Mouse (Mus musculus) left cerebral cortex, postnatal 4 days (tissue): ENCODE measurements around the gene Far2. TPM values are rescaled to one million over a fixed set of nuclear protein-coding genes. Genes with fewer than 3 reads are reported as not detected.

ENCODE experiments used
- DNase-seq: peaks from one replicate; pipeline ENCODE4 v3.0.0-alpha.2; 2022
- intact Hi-C: fragments of 180-260 bp; cut with DNase I; formaldehyde crosslinking; loops from one replicate; pipeline ENCODE4 v1.15.1; 2025
- total RNA-seq, 2 experiments: library from RNA; stranded (reverse); gene quantifications; 2 replicates each; pipeline ENCODE4 v1.2.3; 2021

Far2 gene
- total RNA-seq: 10 to 100 TPM; 39.6 to 42.5 TPM

DNA sequence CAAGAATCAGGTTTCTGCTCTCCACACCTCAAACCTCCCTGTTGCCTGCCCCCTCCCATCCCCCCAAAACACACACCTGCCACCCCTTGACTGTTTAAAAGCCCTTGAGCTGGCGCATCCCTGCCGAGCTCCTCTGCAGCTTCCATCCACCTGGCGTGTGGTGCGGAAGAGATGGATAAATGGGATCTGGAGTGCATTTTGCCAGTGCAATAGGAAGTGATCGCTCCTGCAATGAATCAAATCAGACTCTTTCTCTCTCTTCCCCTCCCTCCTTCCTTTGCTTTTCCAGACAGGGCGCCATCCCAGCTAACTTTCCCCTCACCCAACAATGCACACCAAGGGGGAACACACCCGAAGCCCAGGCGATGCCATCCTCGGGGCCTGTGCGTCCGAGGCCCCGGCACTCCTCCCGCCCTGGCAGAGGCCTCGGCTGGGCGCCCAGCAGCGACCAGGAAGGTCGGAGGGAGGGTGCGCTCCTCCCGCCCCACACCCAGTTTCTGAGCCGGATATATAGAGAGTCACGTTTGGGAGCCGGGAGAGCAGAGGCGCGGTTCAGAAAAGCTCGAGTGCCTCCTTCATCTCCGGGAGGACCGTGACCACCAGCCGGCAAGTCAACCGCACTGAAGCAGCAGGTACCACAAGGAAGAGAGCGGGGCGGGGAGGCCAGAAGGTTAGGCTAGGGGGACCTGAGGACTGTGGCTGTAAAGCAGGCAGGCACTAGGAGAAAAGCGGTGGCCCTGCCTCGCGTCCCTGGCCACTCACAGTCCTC is at the start of gene Far2:
Gene Far2 (plus strand): TSS at position 379 of the 769 bp plus-strand sequence.
- peak; percentile 19 for DNase-seq
- intact Hi-C loops: no loop called here

DNA sequence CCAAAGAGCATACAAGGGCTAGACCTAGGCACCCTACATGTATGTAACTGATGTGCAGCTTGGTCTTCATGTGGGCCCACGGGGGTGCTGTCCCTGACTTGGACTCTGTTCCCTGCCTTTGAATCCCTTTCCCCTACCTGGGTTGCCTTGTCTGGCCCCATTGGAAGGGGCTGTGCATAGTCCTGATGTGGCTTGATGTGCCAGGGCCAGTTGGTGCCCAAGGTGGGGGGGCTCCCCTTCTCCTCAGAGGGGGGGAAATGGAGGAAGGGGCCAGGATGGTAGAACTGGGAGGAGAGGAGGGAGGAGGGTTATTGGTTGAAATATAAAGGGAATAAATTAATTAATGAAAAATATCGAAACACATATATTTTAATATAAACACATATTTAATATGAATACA is 46.6 kb upstream of the Far2 start:
- DNase-seq: no peak
- intact Hi-C loops: no loop called here

DNA sequence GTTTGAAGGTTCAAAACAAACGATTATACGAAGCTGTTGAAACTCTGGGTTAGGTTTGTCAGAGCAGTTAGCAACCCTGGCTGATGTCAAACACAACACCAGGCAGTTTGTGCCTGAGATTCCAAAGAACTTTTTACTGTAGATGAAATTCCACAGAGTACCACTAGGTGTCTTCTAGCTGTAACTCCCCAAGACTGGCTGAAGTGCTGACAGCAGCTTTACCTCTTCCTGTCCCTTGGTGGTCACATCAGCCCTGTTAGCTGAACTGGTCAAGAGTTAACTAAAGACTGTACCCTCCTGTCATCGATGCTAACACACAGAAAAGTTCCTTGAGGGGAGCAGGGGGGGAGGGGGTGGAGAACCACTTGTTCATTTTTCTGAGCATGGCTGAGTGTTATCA is 46.0 kb upstream of the Far2 start:
- DNase-seq: no peak
- intact Hi-C loops: no loop called here

DNA sequence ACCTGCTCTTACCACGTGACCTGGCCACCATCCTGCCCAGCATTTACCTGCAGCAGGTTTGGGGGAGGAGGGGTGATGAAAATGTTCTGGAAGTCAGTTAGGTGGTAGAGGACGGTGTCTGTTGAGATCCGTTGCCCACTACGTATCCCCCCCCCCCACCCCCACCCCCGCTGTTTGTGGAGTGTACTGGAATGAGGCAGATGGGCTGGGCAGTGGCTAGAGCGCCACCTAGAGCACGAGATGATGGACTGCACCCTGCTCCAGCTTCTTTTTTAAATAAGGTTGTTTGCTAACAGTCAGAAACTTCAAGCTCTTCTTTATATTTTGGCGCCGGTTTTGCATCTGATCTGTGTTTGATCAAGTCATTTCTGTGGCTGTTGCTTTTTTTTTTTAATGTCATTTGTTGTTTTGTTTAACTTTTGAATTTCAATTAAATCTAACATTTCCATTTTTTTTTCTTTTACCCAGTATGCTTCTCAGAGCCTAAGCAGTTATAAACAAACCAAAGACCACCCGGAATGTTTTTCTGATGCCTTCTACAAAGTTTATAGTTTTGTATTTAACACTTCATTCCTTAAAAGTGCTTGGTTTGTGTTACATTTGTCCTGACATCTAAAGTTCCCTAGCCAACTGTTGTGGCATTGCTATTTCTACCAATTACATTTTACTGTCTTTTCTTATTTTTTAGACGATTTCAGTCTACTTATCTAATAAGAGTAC is 40.8 kb upstream of the Far2 start:
- intact Hi-C loops: no loop called here
- no peak for DNase-seq

DNA sequence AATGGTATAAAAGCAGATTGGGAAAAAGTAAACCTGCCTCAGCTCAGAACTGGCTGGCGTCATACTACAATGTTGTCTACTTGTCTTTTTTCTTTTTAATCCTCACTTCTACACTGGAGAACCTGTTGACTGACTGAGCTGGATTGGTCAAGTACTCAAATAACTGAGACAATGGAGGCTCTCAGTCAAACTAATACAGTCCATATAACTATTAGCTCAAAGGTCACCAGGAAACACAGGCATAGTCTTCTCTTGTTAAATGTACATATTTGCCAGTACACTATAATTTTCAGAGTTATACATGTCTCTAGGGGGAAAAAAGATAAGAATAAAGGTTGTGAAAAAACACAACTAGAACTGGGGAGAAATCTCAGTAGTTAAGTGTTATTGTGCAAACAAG is 6.3 kb upstream of the Far2 start:
- intact Hi-C loops: no loop called here
- no peak for DNase-seq

DNA sequence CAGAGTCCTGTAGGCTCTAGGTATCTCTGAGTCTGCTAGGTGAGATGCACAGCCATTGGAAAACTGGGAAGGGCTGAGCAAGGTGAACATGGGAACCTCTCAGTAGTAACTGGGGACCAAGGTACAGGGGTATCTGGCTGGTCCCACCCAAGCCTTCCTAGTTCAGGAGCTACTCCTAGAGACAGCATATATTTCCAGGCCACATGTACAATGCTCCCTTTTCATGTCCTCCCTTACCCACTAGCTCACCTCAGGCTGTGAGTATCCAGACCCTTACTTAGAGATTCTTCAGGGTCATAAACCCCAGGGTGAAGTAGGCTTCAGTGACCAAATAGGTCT is 560 bp downstream of the Far2 start:
- DNase-seq: no peak
- intact Hi-C loops: no loop called here

DNA sequence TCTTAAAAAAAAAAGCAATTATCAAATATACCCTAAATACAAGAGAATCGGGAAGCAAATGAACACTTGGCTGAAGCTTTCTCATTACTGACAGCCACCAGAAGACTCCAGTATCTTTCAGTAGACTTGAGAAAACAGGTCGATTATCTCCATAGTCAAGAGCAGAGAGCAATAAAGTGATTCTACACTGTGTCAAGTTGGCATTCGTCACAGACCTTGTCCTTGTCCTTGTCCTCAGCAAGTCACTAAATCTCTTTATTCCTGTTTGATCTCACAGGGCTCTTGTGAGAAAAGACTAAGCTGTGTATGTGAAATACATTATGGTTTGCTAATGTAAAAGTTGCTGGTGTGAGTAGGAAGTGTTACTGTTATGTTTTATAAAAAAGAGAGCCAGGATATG is 16.1 kb downstream of the Far2 start:
- no peak for DNase-seq
- intact Hi-C loops: no loop called here

DNA sequence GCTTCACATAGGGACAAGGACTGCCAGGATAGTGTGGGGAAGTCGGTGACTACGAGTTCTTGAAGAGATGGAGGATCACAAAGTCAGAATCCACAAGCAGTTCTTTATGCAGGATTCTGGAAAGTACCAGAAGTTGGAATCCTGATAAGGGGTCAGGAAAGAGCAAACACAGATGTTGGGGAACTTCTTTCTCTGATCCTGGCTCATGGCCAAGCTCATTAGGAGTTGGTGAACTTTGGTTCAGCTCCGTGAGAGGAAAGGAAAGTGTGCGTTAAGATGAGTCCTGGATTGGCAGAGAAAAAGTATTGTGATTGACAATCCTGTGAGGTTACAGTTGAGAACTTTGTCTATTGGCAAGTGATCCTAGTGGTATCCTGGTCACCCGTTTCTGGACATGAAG is 19.2 kb downstream of the Far2 start:
- intact Hi-C loops: no loop called here

DNA sequence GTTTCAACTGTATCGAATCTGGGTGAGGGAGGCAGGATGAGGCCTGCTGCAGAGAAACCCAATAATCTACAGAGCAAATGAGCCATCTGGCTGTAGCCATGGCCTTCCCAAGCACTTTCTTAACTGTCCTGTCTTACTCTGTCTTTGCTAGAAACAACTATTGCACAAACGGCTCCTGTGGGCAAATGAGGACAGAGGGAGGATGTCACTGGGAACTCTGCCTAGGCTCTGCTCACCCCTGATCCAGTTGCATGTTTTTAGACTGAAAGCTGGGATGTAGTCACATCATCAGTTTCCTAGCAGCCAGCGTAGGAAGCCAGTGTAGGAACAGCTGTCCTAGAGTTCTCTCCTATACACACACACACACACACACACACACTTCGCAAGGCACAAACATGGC is 21.7 kb downstream of the Far2 start:
- intact Hi-C loops: no loop called here
- no peak for DNase-seq

More for the DNA sequence above, 19.2 kb downstream of the Far2 start:
- DNase-seq: no peak

DNA sequence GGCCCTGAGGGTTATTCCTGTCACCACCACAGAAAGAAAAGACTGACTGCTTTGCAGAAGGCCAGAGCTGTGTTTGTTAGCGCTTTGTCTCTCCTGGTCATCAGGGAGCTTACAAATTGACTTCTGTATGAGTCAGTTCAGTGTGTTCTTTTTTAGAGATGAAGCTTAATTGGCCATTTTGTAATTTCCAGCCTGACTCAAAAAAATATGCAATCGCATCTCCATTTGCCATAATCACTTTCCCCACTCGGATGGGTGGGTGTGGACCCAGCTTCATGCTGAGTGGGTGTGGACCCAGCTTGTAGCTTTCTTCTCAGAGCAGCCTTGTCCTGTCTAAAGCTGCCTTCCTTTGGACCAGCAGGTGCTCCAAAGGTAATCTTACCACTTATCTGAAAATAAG is 26.5 kb downstream of the Far2 start:
- intact Hi-C loops: no loop called here
- DNase-seq: no peak

DNA sequence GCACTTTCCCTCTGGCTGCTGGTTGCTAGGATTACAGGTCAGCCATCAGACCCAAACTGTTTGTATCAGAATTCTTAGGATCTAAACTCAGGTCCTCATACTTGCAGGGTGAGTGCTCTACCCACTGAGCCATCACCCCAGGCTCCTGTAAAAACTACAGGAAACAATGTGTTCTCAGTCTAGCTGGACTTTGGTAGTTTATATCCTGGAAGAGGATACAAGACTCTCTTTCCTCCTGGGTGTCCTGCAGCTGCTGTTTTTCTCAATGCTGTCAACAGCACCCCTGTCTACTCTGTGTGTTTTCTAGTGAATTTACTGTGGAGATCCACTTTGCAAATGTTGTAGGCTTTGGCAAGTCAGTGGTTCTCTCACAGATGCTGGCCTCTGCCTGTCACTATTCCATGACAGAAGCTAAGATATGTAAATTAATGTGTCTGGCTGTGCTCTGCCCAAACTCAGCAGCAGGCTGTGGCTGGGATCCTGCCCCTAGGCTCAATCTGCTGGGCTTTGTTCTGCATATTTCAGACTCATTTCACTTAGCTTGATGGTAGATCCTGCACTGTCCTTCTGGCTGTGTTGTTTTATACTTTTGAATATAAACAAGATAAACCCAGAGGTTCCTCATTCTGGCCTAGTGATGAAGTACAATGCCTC is 27.3 kb downstream of the Far2 start:
- intact Hi-C loops: no loop called here
- no peak for DNase-seq

DNA sequence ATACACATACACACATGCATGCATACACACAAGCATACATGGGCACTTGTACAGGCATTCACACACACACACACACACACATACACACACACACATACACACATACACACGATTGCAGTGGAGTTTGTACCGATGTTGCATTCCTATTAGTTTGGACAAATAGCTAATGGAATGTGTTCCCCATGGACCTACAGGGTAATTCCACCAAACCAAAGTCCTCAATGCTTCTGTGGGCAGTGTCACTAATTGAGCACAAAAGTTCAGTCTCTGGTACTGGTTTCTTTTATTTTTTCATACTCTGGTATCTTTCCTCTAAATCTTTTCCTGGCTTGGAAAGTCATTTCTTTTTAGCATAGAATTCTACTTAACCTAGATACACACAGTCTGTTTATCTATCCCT is 36.8 kb downstream of the Far2 start:
- intact Hi-C loops: no loop called here
- no peak for DNase-seq

DNA sequence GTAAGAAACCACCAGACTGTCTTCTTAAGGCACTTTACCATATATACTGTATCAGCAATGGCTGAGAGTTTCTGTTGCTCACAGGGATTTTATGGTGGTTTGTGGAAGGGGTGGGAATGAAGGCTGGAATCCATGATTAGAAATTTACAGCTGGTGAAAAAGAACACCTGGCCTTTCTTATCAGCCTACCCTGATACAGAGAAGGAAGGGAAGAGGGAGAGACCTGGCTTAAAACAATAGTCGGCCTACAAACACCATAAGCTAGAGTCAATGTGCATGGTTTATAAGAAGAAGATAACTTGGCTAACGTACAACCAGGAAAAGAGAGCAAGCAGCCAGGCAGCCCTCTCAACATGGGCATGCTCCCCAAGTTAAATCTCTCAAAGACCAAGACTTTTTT is 37.3 kb downstream of the Far2 start:
- intact Hi-C loops: no loop called here
- no peak for DNase-seq

DNA sequence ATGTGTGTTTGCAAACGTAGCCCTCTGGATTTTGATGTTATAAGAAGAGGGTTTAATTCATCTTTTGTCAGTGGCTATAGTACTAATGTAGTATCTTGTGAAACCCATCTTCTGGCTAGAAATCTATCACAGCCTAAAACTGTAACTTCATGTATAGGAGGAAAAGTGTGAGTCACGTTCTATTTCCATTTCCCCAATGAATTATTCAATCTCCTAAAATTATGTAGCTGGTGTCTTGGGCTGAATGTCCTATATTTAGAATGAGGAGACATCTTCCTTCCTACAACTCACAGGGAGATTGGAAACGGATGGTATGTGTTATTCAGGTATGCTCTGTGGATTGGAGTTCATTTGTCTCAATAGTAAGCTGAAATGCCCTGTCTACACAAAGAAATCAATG is 50.0 kb downstream of the Far2 start:
- no peak for DNase-seq
- intact Hi-C loops: no loop called here

DNA sequence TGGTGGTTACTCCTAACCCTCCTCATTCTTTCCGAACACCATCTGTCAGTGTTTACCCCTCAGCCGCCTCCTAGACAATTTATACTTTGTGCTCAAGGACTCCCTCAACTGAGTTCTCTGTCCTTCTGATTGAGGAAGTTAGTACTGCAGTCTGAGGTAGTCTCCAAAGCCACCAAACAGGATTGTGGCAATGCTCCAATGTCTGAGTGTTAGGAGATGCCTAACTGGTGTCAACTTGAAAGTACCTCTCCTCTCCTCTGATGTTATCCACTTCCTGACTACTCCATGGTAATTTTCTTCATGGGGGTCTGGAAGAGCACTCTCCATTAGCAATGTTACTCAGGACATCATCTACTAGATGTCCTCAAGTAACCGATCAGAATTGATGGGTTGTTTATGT is 54.9 kb downstream of the Far2 start:
- no peak for DNase-seq
- intact Hi-C loops: no loop called here

DNA sequence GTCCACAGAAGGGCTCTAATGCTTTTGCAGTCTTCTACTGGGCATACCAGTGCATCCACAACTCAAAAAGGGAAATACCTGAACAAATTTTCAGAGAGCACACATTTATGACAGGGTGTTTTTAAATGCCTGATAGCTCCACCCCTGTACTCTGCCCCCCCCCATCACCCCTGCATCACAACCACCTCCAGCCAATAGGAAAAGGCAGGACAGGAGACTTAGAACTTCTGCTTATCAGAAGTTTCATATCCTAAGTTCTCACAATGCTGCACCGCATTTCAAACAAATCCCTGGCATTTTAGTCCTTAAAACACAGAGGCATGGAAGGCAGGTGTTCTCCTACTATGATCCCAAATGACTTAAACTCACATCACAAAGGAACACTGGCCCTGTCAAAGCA is 55.4 kb downstream of the Far2 start:
- DNase-seq: no peak
- intact Hi-C loops: no loop called here

DNA sequence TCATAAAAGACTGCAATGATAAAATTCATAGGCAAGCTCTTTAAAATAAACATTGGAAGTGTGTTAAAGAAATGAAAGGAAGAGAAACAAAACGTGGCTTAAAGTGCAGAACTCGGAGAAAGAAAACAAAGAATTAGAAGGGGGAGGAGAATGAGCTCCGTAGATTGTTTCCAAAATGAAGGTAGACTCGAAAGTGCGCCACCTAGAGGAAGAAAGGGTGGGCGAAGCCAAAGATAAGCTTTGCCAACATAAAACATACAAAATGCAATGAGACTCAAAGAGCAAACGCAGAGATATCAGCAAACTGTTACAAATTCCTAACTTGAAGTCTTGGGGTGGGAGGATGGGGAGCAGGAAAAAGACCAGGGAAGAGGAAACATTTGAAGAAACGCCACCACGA is 57.2 kb downstream of the Far2 start:
- peak; percentile 14 for DNase-seq
- intact Hi-C loops: no loop called here

DNA sequence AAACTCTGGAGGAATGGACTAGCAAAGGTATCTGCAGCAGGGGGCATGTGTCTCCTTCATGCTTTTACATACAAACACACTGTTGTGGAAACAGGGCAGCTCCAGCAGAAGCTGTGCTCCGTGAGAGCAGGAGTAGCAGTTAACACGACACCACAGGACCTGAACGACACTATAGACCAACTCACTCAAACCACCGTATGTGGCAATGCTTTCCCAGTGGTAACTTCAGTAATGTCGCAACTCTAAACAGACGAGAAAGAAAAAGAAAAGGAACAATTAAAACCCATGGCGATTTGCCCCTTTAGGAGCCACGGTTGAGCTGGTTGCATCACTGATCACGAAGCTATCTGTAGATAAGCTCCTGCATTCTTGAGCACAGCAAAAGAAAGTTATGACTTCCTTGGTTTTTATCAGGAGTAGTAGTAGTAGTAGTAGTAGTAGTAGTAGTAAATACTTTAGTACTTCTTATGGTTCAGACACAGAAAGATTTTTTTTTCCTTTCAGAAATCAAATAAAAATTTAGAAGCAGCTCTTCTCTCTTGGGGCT is 58.7 kb downstream of the Far2 start:
- intact Hi-C loops: no loop called here

DNA sequence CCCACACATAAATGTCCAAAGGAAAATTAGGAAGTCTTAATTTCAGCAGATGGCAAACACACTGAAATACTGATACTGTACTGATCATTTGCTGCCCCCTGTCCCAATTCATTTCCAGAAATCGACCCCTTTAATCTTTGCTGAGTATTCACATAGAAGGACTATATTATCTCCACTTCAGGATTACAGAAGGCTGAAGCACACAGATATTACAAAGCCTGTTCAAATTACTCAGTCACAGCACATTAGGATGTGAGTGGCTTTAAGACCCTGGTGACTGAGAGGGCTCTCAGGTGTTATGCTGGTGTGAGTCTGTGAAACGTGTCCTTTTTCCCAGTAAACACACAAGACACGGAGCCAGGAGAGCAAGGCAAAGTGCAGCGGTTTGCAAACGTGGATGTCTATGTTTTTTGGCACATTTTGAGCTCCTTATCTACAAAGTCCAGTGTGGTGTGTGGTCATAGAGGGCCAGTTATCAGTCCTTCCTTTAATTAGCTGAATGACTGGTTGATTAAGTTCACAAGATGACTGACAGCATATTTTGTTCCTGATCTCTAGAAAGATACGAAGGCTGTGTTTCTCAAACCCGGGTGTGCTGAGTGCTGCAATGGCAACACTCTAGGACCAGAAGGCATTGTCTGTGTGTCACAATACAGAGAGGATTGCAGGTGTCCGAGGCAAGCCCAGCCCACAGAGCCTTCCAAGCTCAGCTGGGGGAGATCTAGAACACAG is 61.8 kb downstream of the Far2 start:
- intact Hi-C loops: no loop called here
- no peak for DNase-seq

More for the DNA sequence above, 58.7 kb downstream of the Far2 start:
- no peak for DNase-seq

DNA sequence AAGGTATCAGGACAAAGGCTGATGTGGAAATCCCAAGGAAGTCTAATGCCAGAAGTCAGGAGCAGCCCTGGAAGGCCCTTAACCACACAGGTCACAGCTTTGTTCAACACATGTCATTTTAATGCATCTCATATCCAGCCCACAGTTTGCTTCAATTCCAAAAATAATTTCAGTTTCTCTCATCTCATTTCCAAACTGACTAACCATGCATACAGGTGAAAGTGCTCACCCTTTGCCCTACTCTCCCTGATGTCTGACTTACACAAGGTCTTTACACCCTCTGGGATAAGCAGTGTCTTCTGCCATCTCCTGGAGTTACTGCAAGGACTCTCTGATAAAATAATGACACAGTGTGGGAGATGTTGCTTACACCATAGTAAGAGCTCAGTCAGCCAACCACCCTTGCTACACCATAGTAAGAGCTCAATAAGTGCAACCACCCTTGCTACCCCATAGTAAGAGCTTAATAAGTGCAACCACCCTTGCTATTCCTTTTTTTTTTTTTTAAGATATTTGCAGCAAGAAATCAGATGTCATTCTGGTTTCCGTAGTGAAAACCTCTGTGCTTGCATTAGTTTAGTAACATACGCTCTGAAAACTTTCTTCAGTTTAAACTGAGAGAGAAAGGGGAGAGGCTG is 64.1 kb downstream of the Far2 start:
- no peak for DNase-seq
- intact Hi-C loops: no loop called here

DNA sequence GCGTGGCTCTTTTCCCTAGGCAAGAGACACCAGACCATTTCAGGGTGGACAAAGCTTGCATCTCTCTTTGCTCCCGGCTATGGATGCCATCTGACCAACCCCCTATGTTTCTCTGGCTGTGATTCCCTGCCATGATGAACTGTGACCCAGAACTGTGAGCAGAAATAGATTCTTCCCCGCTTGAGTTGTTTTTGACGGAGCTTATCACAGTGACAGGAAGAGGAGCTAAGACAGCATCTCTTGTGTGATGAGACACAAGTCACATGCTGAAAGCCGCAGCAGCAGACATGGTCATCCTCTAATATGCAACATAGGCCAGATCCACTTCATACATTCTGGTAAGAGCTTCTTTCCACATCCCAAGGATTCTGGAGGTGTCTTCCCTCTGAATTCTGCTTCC is 69.3 kb downstream of the Far2 start:
- intact Hi-C loops: no loop called here
- no peak for DNase-seq
